Mouse (Mus musculus) embryonic facial prominence, embryonic 15.5 days (tissue): ENCODE results near the gene Mtfr2. TPM values are rescaled to one million over a fixed set of nuclear protein-coding genes. Genes with fewer than 3 reads are reported as not detected.

ENCODE experiments used
- ATAC-seq: fragments of 200-750 bp; cut with Nextera tagmentation; 2 replicates; pipeline ENCODE4 v1.8.0; 2017; ENCODE audit warnings: low read depth, moderate TSS enrichment; ENCODE audit not compliant: insufficient number of reproducible peaks, low FRiP score, low TSS enrichment
- H3K27ac ChIP-seq: fragments of 300-500 bp; sonication (generic); replicated peaks from 2 replicates; pipeline ENCODE4 v1.5.1; 2015; ENCODE audit warnings: mild to moderate bottlenecking, inconsistent platforms
- H3K27me3 ChIP-seq: fragments of 300-500 bp; sonication (generic); 2 replicates; pipeline ENCODE4 v1.6.1; 2015; ENCODE audit warnings: inconsistent platforms
- H3K36me3 ChIP-seq: fragments of 300-500 bp; sonication (generic); 2 replicates; pipeline ENCODE4 v1.6.1; 2015; ENCODE audit warnings: mild to moderate bottlenecking, inconsistent platforms
- H3K4me1 ChIP-seq: fragments of 300-500 bp; sonication (generic); 2 replicates; pipeline ENCODE4 v1.6.1; 2015; ENCODE audit warnings: inconsistent platforms
- H3K4me2 ChIP-seq: fragments of 300-500 bp; sonication (generic); replicated peaks from 2 replicates; pipeline ENCODE4 v1.6.1; 2015; ENCODE audit warnings: mild to moderate bottlenecking, inconsistent platforms
- H3K4me3 ChIP-seq: fragments of 300-500 bp; sonication (generic); replicated peaks from 2 replicates; pipeline ENCODE4 v1.5.1; 2015; ENCODE audit warnings: mild to moderate bottlenecking, inconsistent platforms
- H3K9ac ChIP-seq: fragments of 300-500 bp; sonication (generic); 2 replicates; pipeline ENCODE4 v1.6.1; 2015; ENCODE audit warnings: inconsistent platforms
- H3K9me3 ChIP-seq: fragments of 300-500 bp; sonication (generic); replicated peaks from 2 replicates; pipeline ENCODE4 v1.6.1; 2016; ENCODE audit warnings: inconsistent platforms
- WGBS: fragments of 180-500 bp; shearing (Covaris S2); methylation state at CpG from one replicate; pipeline ENCODE4 v1.1.7; 2015; 5-methylcytosine and 5-hydroxymethylcytosine counted together
- polyA plus RNA-seq: library from polyadenylated mRNA; unstranded; fragments of >200 nt; fragmentation: Nextera tagmentation; extraction: Ambion mirVana; gene quantifications from 2 replicates; pipeline ENCODE4 v1.2.1, GENCODE M21; 2015

Gene Mtfr2
- polyA plus RNA-seq, 1 experiment from 2014 or later, result 1.1 TPM

DNA sequence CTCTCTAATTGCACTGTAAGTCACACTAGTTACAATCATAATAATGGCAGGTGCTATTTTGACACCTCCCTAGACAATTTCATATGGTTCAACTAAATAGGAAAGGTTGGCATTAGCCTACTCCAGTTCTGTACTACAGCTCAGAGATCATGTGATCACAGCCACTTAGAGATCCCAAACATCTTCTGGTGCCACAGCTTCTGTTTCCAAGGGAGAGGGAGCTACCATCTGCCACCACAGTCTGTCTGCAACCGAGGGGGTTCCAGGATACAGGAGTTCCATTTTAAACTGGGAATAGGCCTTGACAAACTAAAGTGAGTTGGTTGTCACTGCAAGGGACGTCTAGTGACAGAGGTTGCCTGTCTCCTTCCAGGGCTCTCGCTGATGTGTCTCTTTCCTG lies 33.2 kb downstream of the Mtfr2 start:
- H3K27me3 ChIP-seq, result no peaks in the 10 kb centered on the region
- H3K36me3 ChIP-seq, result no peaks in the 10 kb centered on the region
- no peaks in the 10 kb centered on the region for H3K4me1 ChIP-seq
- H3K9ac ChIP-seq, result no peak overlapping the region
- no peak overlapping the region for H3K4me3 ChIP-seq
- WGBS, result 80% methylated on average over 3 of the region's 3 CpGs
- H3K27ac ChIP-seq, result no peak overlapping the region
- ATAC-seq, result no peak
- H3K4me2 ChIP-seq, result no peak overlapping the region
- no peaks in the 10 kb centered on the region for H3K9me3 ChIP-seq

DNA sequence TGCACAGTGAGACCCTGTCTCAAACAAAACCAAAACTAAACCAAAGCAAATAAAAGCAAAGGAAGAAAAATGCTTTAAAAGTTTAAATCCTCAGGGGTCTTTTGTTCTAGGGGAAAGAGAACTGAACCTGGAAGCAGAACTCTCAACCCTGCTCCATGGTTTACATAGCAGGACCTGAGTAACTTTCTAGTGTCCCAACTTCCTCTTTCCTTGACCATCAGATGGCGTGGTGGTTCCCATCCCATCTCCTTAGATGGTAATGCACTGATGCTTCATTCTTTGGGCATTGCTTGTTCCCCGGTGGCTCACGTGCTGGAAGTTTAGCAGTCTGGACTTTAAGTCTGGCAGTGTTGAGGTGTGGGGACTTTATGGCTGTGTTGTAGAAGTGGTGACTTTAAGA lies 33.8 kb downstream of the Mtfr2 start:
- Histone ChIP-seq H3K4me1 (no peaks in the 10 kb centered on the region), H3K9me3 (no peaks in the 10 kb centered on the region), H3K4me3 (no peak overlapping the region), H3K9ac (no peak overlapping the region), H3K27me3 (no peaks in the 10 kb centered on the region), H3K4me2 (no peak overlapping the region), H3K27ac (no peak overlapping the region), H3K36me3 (no peaks in the 10 kb centered on the region)
- ATAC-seq, result no peak
- 82% methylated on average over 3 of the region's 3 CpGs for WGBS

DNA sequence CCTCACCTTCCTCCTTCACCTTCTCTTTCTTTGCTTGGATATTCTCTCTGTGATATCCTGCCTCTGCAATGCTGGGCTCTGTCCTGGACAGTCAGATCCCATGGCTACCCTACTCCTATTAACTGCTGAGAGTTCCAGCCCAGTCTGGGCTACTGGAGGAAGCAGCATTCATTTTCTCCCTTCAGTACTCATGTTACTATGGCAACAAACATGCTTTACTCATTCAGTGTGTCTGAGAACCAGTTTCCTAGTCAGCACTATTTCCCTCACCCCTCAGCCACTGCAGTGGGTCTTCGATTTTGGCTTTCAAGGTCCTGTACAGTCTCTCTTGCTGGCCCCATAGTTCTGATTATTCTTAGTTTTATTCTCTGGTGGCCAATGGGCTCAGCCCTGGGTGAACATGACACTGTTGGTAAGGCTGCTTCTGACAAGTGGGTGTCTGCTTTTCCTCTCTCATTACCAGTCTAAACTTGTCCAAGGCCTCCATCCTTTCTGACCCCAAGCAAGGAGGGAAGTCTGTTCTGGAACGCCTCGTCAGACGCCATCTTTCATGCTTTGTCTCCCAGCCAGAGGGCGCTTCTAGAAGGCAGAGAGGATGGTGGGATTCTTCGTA lies 35.3 kb downstream of the Mtfr2 start:
- no peak overlapping the region for H3K9ac ChIP-seq
- 71% methylated on average over 6 of the region's 6 CpGs for WGBS
- H3K27ac ChIP-seq, result no peak overlapping the region
- no peak for ATAC-seq
- no peaks in the 10 kb centered on the region for H3K27me3 ChIP-seq
- H3K9me3 ChIP-seq, result no peaks in the 10 kb centered on the region
- no peaks in the 10 kb centered on the region for H3K36me3 ChIP-seq
- H3K4me3 ChIP-seq, result no peak overlapping the region
- H3K4me2 ChIP-seq, result no peak overlapping the region
- no peaks in the 10 kb centered on the region for H3K4me1 ChIP-seq

DNA sequence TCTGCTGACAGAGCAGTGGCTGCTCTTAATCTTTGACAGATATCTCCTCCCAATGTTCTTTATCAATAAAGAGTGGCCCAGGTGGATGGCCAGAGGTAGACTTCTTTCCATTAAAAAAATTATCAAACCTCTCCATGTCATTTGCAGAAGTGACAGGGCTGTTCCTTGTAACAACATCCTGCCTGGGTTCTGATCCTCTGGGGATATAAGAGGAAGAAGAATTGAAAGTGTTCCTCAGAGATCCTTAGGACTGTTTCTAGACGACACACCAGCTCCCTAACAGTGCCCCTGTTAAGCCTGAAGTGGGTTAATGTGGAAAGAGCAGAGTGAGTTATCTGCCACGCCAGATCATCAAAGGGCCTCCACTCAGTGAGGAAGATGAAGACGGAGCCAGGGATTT lies 43.0 kb downstream of the Mtfr2 start:
- no peak overlapping the region for H3K4me3 ChIP-seq
- H3K4me2 ChIP-seq, result no peak overlapping the region
- ATAC-seq, result no peak
- no peak overlapping the region for H3K9ac ChIP-seq
- no peak overlapping the region for H3K27ac ChIP-seq
- no peaks in the 10 kb centered on the region for H3K4me1 ChIP-seq
- 45% methylated on average over 3 of the region's 3 CpGs for WGBS
- no peaks in the 10 kb centered on the region for H3K36me3 ChIP-seq
- H3K9me3 ChIP-seq, result no peaks in the 10 kb centered on the region
- no peaks in the 10 kb centered on the region for H3K27me3 ChIP-seq

DNA sequence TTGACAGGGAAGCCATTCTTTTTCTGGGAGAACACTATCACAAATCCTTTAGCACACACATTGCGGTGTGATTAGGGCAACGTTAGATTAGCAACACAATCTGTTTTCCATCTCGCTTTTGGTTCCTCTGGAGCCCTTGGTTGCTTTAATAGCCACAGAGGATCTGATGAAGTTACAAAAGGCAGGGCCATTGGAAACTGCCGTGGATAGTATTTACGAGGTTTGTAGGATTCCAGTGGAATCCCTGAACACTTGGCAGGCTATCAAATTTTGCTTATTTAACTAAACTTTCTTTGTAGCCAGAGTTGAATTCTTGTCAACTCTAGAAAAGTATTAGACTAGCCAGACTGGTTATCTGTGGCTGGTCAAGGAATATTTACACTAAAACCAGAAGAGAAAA lies 47.2 kb downstream of the Mtfr2 start:
- Histone ChIP-seq H3K27me3 (no peaks in the 10 kb centered on the region), H3K9me3 (no peaks in the 10 kb centered on the region), H3K27ac (no peak overlapping the region), H3K4me2 (no peak overlapping the region), H3K4me3 (no peak overlapping the region), H3K9ac (no peak overlapping the region), H3K4me1 (no peaks in the 10 kb centered on the region), H3K36me3 (no peaks in the 10 kb centered on the region)
- WGBS, result 44% methylated on average over 5 of the region's 5 CpGs
- no peak for ATAC-seq

DNA sequence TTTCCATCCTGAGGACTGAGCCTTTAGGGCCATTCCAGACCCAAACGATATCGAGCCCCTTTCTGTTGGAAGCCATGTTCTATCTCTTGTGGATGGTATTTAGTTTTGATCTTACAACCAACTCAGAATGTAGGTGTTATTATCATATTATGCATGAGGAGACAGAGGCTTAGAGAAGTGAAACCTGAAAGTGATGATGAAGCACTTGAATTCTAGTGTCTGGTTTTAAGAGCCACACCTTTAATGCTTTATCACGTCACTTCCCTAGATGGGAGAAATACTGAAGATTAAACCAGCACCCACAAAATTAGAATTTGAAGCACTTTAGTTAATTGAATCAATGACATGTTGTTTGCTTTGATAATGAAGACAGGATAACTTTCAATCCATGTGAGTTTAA lies 48.2 kb downstream of the Mtfr2 start:
- Histone ChIP-seq H3K9me3 (no peaks in the 10 kb centered on the region), H3K4me1 (no peaks in the 10 kb centered on the region), H3K9ac (no peak overlapping the region), H3K4me3 (no peak overlapping the region), H3K36me3 (no peaks in the 10 kb centered on the region), H3K27me3 (no peaks in the 10 kb centered on the region), H3K27ac (no peak overlapping the region), H3K4me2 (no peak overlapping the region)
- no peak for ATAC-seq
- 92% methylated on average over 3 of the region's 3 CpGs for WGBS

DNA sequence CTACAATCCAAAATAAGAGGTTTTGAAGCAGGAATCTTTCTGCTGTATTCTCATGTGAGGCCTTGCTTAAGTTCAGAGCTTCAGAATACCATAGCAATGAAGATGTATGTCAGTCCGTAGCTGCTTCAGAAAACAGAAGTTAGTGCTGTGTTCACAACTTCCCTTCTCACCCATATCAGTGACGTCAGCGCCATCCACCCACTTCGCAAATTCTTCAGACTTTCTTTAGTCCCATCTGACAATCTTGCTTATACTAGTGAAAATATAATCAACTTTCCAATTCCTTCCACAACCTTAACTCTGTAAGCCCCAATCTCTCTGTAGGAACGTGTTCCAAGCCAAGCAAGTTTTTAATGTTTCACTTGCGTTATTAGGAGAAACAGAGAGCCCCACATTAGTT lies 50.7 kb downstream of the Mtfr2 start:
- 64% methylated on average over 6 of the region's 6 CpGs for WGBS
- Histone ChIP-seq H3K4me3 (no peak overlapping the region), H3K27me3 (no peaks in the 10 kb centered on the region), H3K36me3 (no peaks in the 10 kb centered on the region; the same call in 1 of the 2 replicates), H3K4me2 (no peak overlapping the region), H3K4me1 (no peaks in the 10 kb centered on the region), H3K9ac (no peak overlapping the region), H3K9me3 (no peaks in the 10 kb centered on the region), H3K27ac (no peak overlapping the region)
- ATAC-seq, result no peak

DNA sequence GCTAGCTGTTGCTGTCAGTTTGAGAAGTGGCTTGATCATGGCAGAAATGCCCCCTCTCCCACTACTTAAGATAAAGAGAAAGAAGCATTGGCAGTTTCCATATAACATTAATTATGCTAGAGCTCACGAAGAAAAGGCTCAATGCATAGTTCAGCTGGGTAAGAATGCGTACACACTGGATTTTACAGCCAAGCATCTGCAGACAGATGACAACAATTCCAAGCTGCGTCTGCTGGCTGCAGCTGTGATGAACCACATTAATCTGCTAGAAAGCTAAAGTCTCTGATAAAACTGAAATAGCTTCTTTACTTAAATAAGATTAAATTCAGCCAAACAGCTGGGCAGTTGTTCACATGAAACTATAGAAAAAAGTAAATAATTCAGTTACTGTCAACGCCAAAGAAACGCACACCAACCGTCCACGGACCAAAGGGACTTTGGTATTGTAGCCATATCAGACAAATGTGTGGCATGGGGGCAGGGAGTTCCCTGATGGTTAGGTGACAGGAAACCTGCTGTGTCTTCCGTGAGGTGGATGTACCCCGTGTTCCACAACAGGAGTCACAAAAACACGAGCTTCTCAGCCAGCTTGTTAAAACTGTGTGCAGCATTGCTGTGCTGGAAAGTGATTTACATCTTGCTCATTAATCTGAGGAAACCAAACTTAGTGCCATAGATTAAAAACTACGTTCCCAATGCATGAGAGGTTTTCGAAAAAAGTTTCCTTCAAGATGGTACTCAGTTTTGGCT lies 51.2 kb downstream of the Mtfr2 start:
- no peaks in the 10 kb centered on the region for H3K9me3 ChIP-seq
- WGBS, result 50% methylated on average over 12 of the region's 12 CpGs

DNA sequence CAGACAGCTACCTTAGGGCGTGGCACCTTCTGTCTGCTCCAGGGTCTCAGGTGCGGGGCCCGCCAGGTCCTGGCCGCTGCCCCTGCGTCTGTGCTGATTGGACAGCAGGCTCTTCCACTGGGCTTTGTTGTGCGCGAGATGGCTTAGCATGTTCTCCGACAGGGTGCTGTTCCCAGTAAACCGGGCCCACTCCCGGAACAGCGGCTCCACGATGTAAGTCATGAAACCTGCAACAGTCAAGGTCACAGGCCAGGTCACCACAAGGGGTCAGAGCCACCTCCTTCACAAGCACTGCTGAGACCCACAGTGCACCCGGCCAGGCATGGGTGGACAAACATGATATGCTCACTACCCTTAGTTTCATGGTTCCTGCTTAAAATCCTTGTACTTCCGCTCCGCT lies 52.8 kb downstream of the Mtfr2 start:
- H3K4me2 ChIP-seq, result no peak overlapping the region
- no peak overlapping the region for H3K27ac ChIP-seq
- H3K9me3 ChIP-seq, result no peaks in the 10 kb centered on the region
- no peak overlapping the region for H3K9ac ChIP-seq
- H3K36me3 ChIP-seq, result no peaks in the 10 kb centered on the region; the same call in 1 of the 2 replicates
- no peak for ATAC-seq
- H3K4me3 ChIP-seq, result no peak overlapping the region
- H3K4me1 ChIP-seq, result no peaks in the 10 kb centered on the region
- no peaks in the 10 kb centered on the region for H3K27me3 ChIP-seq
- 75% methylated on average over 15 of the region's 15 CpGs for WGBS

More for the DNA sequence above, 51.2 kb downstream of the Mtfr2 start:
- Histone ChIP-seq H3K27me3 (no peaks in the 10 kb centered on the region), H3K4me2 (no peak overlapping the region), H3K4me1 (no peaks in the 10 kb centered on the region), H3K4me3 (no peak overlapping the region), H3K36me3 (no peaks in the 10 kb centered on the region; the same call in 1 of the 2 replicates), H3K27ac (no peak overlapping the region), H3K9ac (no peak overlapping the region)
- ATAC-seq, result no peak

DNA sequence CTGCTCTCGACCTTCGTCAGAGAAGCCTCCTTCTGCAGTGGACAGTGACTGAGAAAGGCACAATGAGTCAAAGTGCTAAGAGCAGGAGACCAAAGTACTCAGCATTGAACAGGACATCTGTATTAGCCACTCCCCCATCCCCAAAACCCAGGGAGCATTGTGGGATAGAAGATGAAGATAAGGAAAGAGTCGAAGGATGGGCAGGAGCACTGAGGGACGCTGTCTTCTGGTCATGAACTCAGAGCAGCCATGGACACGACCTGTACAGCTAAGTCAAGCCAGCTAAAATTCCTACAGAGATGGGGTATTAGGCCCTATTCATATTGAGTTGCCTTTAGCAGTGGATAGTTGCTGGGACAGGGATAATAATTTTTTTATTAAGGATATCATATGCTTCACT lies 55.4 kb downstream of the Mtfr2 start:
- no peak for ATAC-seq
- Histone ChIP-seq H3K27ac (no peak overlapping the region), H3K36me3 (no peaks in the 10 kb centered on the region; the same call in 1 of the 2 replicates), H3K9ac (no peak overlapping the region), H3K27me3 (no peaks in the 10 kb centered on the region), H3K4me2 (no peak overlapping the region), H3K9me3 (no peaks in the 10 kb centered on the region), H3K4me3 (no peak overlapping the region), H3K4me1 (no peaks in the 10 kb centered on the region)
- WGBS, result 84% methylated on average over 5 of the region's 5 CpGs

DNA sequence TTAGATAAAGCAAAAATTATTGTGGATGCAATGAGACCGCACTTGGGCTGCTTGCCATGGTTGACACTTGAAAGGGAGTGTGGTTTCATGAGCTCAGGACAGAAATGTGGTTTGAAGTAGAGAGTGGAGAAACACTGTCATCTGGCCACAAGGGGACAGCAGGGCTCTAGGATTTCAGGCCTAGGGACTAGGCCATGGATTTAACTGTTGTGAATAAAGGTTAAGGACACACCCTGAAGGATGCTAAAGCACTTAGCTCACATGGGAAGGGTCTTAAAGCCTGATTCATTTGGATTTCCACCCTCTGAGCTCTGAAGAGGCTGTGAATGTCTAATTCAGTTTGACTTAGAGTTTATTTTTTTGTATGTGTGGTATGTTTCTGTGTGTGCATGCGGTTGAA lies 57.9 kb downstream of the Mtfr2 start:
- Histone ChIP-seq H3K36me3 (no peaks in the 10 kb centered on the region; the same call in 1 of the 2 replicates), H3K27me3 (no peaks in the 10 kb centered on the region), H3K4me2 (no peak overlapping the region), H3K4me3 (no peak overlapping the region), H3K9me3 (no peaks in the 10 kb centered on the region), H3K27ac (no peak overlapping the region), H3K4me1 (no peaks in the 10 kb centered on the region), H3K9ac (no peak overlapping the region)
- 73% methylated on average over 2 of the region's 2 CpGs for WGBS
- ATAC-seq, result no peak

DNA sequence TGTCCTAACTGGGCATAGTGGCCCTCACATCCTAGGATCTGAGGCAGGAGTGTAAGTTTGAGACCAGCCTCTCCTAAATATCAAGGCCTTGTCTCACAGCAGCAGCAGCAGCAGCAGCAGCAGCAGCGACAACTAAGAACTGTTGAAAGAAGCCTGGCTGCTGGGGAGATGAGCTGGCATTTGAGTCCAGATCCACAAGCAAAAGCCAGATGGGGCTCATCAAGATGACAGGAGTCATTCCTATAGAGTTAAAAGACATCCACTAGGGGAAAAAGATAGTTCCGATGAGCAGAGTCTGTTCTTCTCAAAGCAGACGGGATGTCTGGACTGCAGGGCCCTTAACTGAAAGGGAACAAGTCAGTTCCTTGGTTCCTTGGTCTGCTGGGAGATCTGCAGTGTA lies 60.8 kb downstream of the Mtfr2 start:
- no peak for ATAC-seq
- no peak overlapping the region for H3K4me2 ChIP-seq
- H3K9ac ChIP-seq, result no peak overlapping the region
- no peaks in the 10 kb centered on the region for H3K9me3 ChIP-seq
- no peaks in the 10 kb centered on the region for H3K4me1 ChIP-seq
- no peaks in the 10 kb centered on the region for H3K27me3 ChIP-seq
- 51% methylated on average over 3 of the region's 3 CpGs for WGBS
- peaks cover 9% of the 10 kb centered on the region; the same call in 1 of the 2 replicates for H3K36me3 ChIP-seq
- H3K4me3 ChIP-seq, result no peak overlapping the region
- H3K27ac ChIP-seq, result no peak overlapping the region
